Mouse (Mus musculus): ENCODE measurements around the gene Crybg1.

DNA sequence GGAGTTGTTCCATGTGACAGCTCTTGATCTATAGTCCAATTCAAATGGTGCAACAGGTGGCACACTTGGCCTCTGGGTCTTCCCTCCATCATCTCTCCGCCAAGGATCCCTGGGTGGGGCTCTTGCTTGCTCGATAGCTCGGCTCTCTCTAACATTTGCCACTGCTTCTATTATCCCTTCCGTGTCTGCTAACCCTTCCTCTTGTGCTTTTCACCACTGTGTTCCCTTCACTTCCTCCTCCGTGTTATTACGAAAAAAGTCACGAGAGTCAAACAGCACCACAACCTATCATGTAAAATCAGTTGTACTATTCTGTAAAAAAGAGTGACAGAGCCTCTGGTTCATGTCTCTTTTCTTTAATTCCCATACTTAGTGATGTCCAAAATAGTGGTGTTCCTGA is 137.2 kb downstream of the Crybg1 start:
- TF ChIP-seq POLR2A (IDR thresholded peaks at IDR 0.05; ENCODE audit: extremely low read depth, insufficient read depth, low read length) (no peak), CTCF (IDR thresholded peaks at IDR 0.05; ENCODE audit: extremely low read depth, insufficient read depth, low read length) (no peak)

Measured in cortical plate, adult 2 months (tissue).